Mouse (Mus musculus): ENCODE results near the gene Zfp37.
"Not testable (repeated sequence)": the region's sequence is repeated elsewhere in the genome, so short reads cannot be mapped to it uniquely, and the experiment has no call there.

The Zfp37 gene

DNA sequence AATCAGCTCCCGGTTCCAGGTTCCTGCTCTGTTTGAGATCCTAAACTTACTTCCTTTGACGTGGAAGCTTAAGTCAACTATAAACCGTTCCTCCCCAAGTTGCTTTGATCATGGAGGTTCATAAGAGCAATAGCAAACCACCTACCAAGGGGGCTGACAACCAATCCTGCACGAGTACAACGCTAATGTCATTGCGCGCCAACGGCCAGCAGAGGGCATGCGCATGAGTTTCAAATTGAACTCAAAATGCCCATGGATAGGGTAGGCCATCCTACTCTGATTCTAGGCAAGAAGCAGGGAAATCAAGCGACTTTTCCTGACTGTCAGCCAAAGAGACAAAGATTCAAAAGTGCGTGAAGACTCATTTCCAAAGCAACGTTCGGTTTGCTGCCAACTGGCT is at the start of gene Zfp37:
Gene Zfp37, minus strand, starts transcription at position 279 of the 400 bp plus-strand sequence.
- DNase-seq, result no peak

DNA sequence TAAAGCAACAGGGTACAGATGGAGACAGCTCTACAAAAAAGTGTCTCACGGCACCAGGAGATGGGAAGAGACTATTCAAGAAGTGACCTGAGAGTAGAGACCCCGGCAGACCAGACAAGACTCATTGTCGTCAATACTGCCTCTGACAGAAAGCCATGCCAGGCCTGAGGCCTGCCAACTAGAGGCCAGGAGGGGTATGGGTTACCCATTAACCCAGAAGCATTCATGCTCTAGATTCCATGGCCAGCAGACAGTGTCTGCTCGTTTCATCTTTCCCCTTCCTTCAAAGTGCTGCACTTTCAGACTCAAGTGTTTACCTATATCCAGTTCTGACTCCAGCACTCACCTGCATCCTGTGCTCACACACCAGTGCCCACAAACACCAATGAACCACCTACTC is 47.2 kb upstream of the Zfp37 start:
- DNase-seq, result no peak

DNA sequence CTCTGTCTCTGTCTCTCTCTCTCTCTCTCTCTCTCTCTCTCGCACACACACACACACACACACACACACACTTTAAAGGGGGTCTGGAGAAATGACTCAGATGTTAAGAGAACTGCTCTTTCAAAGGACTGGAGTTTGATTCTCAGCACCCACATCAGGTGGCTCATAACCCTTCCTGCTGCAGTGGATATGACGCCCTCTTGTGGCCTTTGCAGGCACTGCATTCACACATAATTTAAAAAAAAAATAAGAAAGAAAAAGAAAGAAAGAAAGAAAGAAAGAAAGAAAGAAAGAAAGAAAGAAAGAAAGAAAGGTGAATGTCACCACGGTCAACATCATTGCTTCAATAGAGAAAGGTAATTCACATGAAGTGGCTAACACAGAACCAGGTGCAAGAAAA is 46.4 kb upstream of the Zfp37 start:
- no peak for DNase-seq

DNA sequence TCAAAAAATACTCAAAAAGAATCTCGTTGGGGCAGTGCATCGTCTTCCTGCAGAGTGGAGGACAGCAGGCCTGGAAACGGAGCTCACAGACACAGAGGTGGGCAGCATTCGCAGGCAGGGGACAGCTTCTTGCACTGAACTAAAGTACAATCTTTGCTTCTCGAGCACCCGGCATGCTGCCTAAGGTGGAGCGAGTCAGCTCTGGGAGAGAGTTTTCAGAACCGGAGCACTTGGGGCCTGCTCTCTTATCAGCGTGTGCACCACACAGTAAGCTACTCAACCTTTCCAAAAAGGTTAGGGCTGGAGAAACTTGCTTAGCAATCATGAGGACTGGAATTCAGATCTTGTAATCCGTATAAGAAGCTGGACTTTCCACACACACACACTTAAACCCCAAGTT is 45.8 kb upstream of the Zfp37 start:
- DNase-seq, result no peak

DNA sequence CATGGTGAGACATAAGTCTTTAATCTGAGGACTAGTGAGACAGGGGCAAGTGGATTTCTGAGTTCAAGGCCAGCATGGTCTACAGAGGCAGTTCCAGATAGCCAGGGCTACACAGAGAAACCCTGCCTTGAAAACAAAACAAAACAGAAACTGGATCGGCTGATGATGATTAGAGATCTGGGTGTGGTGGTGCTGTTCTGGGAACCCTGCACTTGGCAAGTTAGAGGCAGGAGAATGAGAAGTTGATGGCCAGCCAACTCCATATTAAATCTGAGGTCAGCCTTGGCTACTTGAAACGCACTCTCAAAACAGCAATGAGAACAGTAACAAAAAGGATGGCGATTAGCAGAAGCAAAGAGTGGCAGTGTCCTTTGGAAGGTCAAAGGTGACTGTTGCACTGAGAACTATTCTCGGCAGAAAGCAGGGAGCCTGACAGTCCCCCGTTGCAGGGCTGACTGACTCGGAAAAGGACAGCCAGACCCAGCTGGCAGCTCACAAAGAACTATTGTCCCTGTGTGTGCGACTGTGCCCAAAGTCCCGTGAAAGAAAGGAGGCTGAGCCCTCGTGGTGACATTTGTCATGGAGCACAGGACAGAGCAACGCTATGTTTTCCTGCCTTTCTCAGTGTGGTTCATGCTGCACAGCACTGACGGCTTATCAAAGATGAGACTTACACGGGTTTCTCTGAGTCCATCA is 44.1 kb upstream of the Zfp37 start:
- peak; percentile 42 for DNase-seq

DNA sequence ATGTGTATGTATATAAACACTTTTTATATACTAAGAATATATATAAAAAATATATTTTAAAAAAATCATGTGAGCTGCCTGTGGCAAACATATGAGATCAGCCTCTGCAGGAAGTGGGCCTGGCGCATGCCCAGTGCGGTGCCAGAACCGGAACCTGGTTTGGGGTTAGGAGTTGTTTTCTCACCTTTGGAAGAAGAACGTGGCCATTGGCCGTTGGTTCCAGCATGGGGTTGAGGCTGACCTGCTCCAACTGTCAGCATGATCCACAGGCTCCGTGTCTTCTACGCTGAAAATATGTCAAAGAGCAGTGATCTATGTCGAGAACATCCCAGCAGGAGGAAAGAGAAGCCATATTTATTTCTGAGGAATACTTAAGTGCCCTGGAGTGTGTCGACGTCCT is 43.1 kb upstream of the Zfp37 start:
- no peak for DNase-seq

DNA sequence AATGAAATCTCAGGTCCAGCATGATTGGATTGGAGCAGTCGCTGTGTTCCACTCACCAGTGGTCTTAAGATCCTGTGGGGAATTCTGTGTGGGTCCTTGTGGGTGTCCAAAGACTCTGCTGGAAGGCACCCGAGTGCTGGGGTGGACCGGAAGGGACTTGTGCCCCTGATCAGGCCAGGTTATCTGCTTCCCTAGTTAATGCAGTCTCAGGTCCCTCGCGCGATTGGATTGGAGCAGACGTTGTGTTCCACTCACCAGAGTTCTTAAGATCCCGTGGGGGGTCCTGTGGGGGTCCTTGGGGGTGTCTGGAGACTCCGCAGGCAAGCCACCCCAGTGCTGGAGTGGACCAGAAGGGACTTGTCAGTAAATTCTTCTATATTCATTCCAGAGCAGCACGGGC is 41.8 kb upstream of the Zfp37 start:
- DNase-seq, result no peak

DNA sequence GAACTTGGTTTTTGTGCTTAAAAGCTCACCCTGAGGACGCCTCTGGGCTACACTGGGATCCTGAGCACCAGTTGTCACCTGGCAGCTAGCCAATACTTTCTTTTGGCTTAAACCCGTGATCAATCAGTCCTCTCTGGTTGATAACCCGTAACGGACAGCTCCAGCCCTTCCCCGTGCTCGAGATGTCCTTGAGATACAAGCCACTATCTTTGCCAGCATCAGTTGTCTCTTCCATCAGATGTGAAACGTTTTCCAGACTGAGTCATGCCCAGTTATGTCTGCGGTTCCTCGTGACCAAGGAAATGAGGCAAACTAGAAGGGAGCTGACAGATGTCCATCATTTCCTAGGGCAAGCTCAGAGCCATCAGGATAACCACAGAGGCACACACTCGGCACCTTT is 36.3 kb upstream of the Zfp37 start:
- no peak for DNase-seq

DNA sequence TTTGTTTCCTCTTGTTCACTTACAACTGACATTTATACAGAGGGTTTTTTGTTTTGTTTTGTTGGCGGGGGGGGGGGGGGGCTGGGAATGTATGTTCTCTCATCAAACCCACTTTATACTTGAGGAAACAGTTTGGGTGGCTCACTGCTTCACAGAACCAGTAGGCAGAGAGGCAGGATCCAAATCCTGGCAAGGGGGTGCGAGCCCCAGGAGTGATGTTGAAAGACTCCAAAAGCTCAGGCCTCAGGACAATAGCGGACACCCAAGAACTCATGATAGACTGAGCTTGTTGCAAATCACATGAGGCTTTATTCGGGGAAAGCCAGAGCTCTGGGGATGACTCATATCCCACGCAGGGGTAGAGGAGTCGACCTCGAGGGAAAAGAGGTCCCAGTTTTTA is 35.2 kb upstream of the Zfp37 start:
- DNase-seq, result not testable (repeated sequence)

DNA sequence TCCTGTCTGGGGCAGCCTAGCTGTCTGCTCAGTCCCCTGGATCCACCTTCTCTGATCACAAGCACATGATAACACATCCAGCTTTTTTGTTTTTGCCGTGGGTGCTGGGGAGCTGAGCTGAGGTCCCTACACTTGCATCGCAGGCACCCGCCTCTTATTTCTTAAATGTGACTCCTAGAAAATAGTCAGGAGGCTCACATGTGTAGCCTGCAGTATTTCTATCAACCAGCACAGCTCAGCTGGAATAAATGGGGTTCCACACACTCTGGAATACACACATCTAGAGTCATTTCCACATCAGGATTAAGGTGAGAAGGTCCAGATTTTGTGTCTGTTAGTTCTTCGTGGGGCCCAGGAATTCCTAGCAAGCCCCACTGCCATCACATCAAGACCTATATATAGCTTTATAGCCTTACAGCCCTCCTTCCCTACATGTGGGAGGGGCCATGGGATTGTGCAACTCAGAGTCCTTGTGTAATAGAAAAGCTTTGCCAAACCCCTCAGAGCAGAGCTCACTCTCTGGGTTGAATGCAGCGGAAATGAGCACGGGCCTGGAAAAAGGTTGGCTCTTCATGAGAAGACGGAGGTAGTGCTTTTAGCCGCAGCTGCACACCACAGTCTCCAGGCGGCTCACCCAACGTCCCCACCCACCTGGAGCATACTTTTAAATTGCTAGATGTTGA is 34.4 kb upstream of the Zfp37 start:
- DNase-seq, result no peak

DNA sequence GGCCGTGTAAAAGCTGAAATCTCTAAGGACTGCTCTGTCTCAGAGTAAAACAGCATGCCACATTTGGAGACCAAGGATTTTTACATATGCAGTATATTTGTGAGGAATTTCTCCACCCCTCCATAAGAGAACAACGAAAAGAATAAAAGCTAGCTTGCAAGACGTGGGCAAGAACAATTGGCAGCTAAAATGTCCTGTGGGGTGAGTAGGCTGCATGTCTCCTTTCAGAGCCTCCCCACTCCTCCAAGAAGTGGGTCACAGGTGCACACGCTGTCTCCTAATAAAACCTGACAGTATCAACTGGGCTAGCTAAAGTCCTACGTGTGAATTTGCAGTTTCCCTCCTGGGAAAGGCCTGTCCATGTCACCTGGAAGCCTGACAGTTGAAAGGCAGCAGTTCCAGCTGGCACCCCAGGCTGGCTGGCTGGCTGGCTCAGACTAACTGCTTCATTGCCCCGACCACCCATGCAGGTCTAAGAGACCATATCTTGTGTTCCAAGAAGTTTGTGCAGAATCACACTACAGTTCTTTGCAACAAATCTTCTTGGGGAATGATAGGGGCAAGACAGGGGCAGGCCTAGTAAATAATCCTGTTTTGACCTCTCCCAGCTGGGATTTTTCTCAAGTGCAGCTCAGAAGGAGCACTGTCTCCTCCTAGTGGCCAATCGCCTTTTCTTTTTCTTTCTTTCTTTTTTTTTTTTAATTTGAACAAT is 32.4 kb upstream of the Zfp37 start:
- no peak for DNase-seq

DNA sequence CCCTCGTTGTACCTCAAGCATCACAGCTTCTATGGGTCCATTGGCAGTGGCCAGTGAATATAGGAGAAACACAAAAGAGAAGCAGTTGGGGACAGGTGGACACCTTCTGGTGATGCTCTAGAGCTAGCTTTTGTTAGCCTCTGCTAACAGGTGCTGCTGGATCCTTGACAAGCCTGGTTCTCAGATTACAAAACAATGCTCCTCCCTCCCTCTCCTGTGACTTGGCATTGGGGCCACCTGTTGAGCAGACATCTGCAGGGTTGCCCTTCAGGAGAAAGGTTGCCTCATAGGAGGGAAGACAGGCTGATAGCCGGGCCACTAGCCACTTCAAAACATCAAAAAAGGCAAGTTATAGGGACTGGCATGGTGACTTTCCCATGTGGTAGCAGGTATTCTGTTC is 31.4 kb upstream of the Zfp37 start, which contains the start of gene Slc31a2:
Gene Slc31a2, plus strand, starts transcription at position 287 of the 400 bp plus-strand sequence.
- no peak for DNase-seq

DNA sequence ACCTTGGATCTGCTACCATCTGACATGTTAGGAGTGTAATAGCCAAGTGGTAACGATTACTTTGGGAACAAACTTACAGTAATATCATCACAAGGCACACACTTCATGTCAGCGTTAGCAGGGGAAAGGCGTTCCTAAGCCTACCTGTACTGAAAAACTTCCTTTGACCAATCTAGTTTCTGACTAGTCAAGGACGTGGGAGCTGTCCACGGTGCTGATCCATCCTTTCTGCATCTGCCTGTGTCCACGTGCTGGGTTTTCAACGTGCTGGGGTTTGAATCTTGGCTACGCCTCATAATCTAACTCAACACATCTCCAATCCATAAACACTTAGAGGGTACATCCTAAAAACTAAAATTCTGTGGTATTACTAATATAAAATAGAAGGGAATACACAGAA is 26.1 kb upstream of the Zfp37 start:
- DNase-seq, result no peak

DNA sequence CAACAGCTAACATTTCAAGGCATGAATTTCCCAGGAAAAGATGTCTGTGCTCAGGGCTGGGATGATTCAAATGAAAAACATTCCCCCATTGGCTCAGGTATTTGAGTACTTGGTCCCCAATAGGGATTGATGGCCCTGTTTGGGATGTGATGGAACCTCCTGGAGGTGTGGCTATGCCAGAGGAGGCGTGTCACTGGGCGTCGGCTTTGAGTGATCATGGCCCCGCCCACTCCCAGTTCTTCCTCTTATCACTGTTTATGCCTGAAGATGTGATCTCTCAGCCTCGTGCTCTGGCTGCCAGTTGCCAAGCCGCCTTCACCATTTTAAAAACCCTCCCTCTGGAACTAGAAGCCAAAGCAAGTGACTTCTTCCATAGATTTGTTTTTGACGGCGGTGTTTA is 23.7 kb upstream of the Zfp37 start:
- no peak for DNase-seq

DNA sequence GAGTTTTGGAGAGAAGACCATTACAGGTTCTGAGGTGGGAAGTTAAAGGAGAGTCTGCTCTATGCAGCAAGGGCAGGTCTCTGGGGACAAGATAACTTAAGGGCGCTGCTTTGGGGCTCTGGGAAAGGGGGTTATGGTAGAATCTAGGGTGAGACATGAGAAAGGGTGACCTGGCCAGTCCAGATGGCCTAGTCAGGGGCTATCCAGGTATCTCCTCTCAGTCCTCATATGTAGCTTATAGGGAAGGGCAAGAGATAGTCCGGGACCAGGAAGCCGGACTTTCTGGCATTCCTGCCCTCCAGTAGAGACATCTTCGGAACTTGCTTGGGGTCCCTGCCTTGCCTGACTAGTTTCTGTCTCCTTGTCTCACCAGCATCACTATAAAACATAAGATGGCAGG is 20.9 kb upstream of the Zfp37 start:
- no peak for DNase-seq

DNA sequence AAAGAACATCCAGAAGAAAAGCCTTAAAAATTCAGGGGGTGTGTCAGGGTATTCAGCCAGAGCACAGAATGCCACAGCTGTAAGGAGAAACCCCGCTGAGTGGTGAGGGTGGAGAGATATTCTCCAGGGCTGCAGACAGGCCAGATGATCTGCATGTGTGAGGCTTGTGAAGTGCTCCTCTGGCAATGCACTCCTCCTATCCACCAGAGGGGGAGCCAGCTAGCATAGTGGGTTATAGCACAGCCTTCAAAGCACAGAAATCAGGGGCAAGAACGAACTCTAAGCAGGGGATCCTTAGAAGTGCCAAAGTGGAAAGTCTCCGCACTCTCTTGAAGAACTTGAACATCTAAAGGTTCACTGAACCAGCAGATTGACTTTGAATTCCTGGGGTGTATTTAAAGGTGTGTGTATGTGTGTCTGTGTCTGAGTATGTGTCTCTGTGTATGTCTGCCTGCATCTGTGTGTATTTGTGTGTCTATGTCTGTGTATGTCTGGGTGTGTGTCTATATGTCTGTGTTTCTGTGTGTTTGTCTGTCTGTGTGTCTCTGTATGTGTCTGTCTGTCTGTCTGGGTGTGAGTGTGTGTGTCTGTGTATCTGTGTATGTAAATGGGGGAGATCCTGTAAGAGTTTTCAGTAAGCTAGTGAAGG is 20.2 kb upstream of the Zfp37 start:
- no peak for DNase-seq

DNA sequence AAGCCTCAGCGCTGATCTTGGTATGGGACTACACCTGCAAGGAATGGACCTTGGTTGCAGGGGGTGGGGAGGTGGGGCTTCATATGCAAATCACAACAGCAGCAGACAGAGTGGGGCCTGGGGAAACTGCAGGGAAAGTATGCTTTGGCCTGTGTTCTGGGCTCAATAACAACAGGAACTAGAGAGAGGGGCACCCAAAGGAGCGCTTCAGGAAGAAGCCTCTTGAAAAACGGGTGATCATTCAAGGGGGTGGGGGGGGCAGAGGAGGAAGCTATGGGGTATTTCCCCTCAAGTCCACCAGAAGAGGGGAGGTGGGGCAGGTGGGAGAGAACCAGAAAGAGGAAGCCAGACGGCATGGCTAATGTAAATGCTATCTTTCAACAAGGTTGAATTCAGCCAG is 17.5 kb upstream of the Zfp37 start:
- DNase-seq, result no peak

DNA sequence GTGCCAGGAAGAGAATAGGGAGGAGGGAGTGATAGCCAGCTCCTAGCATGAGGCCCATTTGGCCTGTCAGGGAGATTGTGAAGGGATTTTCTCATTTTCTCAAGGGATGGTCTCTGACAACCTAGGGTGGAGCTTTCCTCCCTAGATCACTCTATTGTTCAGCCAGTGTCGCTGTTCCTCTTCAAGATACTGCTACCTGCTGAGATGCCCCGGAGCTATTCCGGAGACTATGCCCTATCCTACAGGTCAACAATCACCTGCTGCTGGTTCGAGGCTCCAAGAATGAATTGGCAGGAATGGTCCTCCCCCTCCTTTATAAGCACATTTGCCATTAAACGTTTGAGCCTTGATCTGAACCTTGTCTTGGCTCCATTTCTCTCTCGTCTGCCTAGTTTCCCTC is 9.7 kb upstream of the Zfp37 start:
- DNase-seq, result no peak

DNA sequence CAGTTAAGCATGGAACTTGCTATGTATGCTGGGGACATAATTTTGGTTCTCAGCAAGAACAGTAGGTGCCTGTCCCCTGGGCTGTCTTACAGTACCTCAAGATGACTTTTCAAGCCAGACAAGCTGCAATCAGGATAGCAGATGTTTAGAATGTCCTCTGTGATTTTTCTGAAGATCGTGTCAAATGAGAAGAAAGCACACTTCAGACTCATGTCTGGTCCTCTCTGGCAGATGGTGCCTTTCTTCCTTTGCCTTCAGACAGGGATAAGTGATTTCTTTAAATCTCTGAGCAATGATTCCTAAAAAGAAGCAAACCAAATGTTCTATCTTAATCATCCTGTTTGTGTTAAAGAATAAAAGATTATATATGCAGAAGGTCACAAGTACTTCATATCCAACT is 694 bp downstream of the Zfp37 start:
- DNase-seq, result no peak

DNA sequence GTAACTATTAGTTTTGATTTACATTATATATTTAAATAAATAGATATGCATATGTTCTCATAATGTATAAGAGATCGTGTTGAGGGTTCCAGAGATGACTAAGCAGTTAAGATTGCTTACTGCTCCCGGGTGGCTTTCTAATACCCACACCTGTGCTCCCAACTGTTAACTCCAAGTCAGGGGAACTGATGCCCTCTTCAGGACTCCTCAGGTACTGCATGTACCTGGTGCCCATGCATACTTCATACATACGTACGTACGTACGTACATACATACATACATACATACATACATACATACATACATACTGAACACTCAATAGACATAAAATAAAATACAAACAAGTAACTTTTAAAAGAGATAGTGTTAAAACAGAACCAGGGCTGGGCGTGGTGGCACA is 1.4 kb downstream of the Zfp37 start:
- no peak for DNase-seq

DNA sequence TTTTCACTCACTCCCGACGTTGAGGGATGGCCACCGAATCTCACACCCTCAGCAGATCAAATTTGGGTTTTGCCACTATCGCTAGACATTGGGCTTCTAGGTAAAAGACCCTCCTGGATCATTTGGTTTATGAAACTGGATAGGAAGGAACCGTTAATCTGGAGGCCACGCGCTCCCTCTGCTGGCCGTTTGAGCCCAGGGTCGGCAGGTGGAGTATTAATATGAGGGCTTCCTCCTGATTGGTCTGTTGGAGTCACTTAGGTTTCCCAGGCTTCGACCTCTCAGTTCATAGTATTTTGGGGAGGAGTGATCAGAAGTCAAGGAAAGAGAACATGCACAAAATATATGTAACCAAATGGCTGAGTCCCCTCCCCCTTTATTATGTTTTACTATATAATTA is 2.5 kb downstream of the Zfp37 start:
- peak; percentile 31 for DNase-seq

DNA sequence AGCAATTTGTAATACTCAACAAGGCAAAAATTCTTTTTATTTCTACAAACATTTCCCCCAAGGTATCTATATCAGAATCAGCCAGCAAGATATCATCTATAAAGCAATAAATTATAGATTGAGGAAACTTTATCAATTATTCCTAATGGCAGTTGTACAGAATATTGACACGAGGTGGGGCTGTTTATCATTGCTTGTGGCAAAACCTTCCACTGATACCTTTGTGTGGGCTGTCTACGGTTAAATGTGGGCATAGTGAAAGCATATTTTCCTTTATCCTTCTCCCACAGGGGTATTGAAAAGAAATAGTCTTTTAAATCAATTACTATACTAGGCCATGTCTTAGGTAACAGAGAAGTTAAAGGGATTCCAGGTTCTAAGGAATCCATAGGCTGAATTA is 17.4 kb downstream of the Zfp37 start:
- DNase-seq, result no peak

DNA sequence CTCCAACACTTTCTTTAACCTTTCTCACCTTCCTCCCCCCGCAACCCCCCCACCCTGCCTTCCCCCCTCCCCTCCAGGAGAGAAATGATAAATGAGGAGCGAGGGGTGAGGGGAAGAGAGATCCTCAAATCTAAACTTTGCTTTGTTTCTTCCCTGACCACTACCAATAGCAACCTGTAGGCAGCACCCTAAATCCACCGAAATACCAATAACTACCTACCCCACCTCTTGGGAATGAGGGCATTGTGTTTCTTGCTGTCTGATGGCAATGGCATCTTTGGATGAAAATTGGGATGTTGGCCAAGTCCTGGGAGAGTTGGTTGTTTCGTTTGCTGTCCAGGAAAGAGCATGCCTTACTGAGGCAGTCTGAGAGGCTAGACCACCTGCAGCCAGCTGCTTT is 20.8 kb downstream of the Zfp37 start:
- no peak for DNase-seq

Data from right cerebral cortex, adult 18-20 months (tissue).